Mouse (Mus musculus) frontal cortex, adult 2 months (tissue): ENCODE results near the gene Klhl2. TPM values are rescaled to one million over a fixed set of nuclear protein-coding genes. Genes with fewer than 3 reads are reported as not detected.

ENCODE experiments used
- DNase-seq, 2 experiments: peaks; one replicate each; pipeline ENCODE4 v3.0.0; 2022; ENCODE audit warnings: low spot score in 1 of 2; ENCODE audit errors: extremely low spot score in 1 of 2
- polyA plus RNA-seq: library from polyadenylated mRNA; depleted of rRNA; stranded (reverse); fragments of >200 nt; gene quantifications from 2 replicates; pipeline ENCODE4 v1.2.3, GENCODE M21; 2012; rRNA removed

Klhl2 gene
- 107 and 113 TPM in 2 replicates for polyA plus RNA-seq

GRCm38 (mm10) chr8:64849897-64850541 is at the start of gene Klhl2:
Gene Klhl2 (minus strand): TSS chr8:64850017.
- DNase-seq: peak in 1 of 2 experiments; percentile 65

- DNase-seq: no peak
Observed at GRCm38 (mm10) chr8:64898710-64899109, 48.9 kb upstream of the Klhl2 start.

- DNase-seq: no peak
Observed at GRCm38 (mm10) chr8:64896731-64897130, 46.9 kb upstream of the Klhl2 start.

- no peak for DNase-seq
Observed at GRCm38 (mm10) chr8:64880619-64881200, 30.9 kb upstream of the Klhl2 start.

GRCm38 (mm10) chr8:64877630-64878312 is 28.0 kb upstream of the Klhl2 start:
- no peak for DNase-seq

- DNase-seq: peak; percentile 80 to 82
Observed at GRCm38 (mm10) chr8:64871469-64872165, 21.8 kb upstream of the Klhl2 start.

GRCm38 (mm10) chr8:64870218-64870617 is 20.4 kb upstream of the Klhl2 start:
- no peak for DNase-seq

- no peak for DNase-seq
Observed at GRCm38 (mm10) chr8:64849091-64849896, 523 bp downstream of the Klhl2 start.

- DNase-seq: no peak
Observed at GRCm38 (mm10) chr8:64848245-64848785, 1.5 kb downstream of the Klhl2 start.

- no peak for DNase-seq
Observed at GRCm38 (mm10) chr8:64847650-64848049, 2.2 kb downstream of the Klhl2 start.

GRCm38 (mm10) chr8:64847241-64847640 is 2.6 kb downstream of the Klhl2 start:
- DNase-seq: no peak

- DNase-seq: no peak
Observed at GRCm38 (mm10) chr8:64845314-64845713, 4.5 kb downstream of the Klhl2 start.

- no peak for DNase-seq
Observed at GRCm38 (mm10) chr8:64844043-64844481, 5.8 kb downstream of the Klhl2 start.

- no peak for DNase-seq
Observed at GRCm38 (mm10) chr8:64843168-64843567, 6.6 kb downstream of the Klhl2 start.

GRCm38 (mm10) chr8:64841747-64842406 is 7.9 kb downstream of the Klhl2 start:
- DNase-seq: peak in 1 of 2 experiments; percentile 73

GRCm38 (mm10) chr8:64839628-64840027 is 10.2 kb downstream of the Klhl2 start:
- DNase-seq: no peak

GRCm38 (mm10) chr8:64835475-64836122 is 14.2 kb downstream of the Klhl2 start:
- DNase-seq: no peak

- DNase-seq: no peak
Observed at GRCm38 (mm10) chr8:64834071-64834877, 15.5 kb downstream of the Klhl2 start.
